Mouse (Mus musculus): ENCODE results near the gene March10. TPM values are rescaled to one million over a fixed set of nuclear protein-coding genes. Genes with fewer than 3 reads are reported as not detected.

March10 gene
- polyA plus RNA-seq, 1 experiment from 2014 or later: not detected

- Histone ChIP-seq H3K9ac (no peak overlapping the region), H3K27ac (no peak overlapping the region), H3K4me1 (peaks cover 19% of the 10 kb centered on the region), H3K4me3 (no peak overlapping the region), H3K9me3 (no peaks in the 10 kb centered on the region), H3K36me3 (no peaks in the 10 kb centered on the region), H3K27me3 (0 out of 2 replicates have a peak, but pooled peaks cover 12% of the 10 kb centered on the region), H3K4me2 (replicated peaks) (no peak overlapping the region)
- ATAC-seq (ENCODE audit: low FRiP score, low read depth): no peak
- WGBS: 64% methylated on average over 5 of the region's 5 CpGs
Observed at GRCm38 (mm10) chr11:105459900-105460299, 3.4 kb upstream of the March10 start.

GRCm38 (mm10) chr11:105457041-105457440 is 506 bp upstream of the March10 start:
- peaks cover 19% of the 10 kb centered on the region for H3K4me1 ChIP-seq
- H3K4me2 ChIP-seq (replicated peaks): peak overlapping the region; percentile 93
- no peak overlapping the region for H3K27ac ChIP-seq
- H3K36me3 ChIP-seq: no peaks in the 10 kb centered on the region
- H3K9ac ChIP-seq: no peak overlapping the region
- H3K4me3 ChIP-seq: peak overlapping the region; percentile 54
- no peaks in the 10 kb centered on the region for H3K9me3 ChIP-seq
- 60% methylated on average over 7 of the region's 7 CpGs for WGBS
- ATAC-seq (ENCODE audit: low FRiP score, low read depth): no peak
- H3K27me3 ChIP-seq: 0 out of 2 replicates have a peak, but pooled peaks cover 12% of the 10 kb centered on the region

GRCm38 (mm10) chr11:105455118-105455517 is 1.4 kb downstream of the March10 start:
- WGBS: 89% methylated on average over 5 of the region's 5 CpGs
- ATAC-seq (ENCODE audit: low FRiP score, low read depth): no peak
- Histone ChIP-seq H3K36me3 (no peaks in the 10 kb centered on the region), H3K4me1 (peaks cover 19% of the 10 kb centered on the region), H3K4me2 (replicated peaks) (no peak overlapping the region), H3K9me3 (no peaks in the 10 kb centered on the region), H3K27ac (no peak overlapping the region), H3K4me3 (no peak overlapping the region), H3K27me3 (0 out of 2 replicates have a peak, but pooled peaks cover 12% of the 10 kb centered on the region), H3K9ac (no peak overlapping the region)

- no peak overlapping the region for H3K27ac ChIP-seq
- H3K4me3 ChIP-seq: no peak overlapping the region
- H3K27me3 ChIP-seq: 0 out of 2 replicates have a peak, but pooled peaks cover 12% of the 10 kb centered on the region
- peaks cover 18% of the 10 kb centered on the region for H3K4me1 ChIP-seq
- H3K4me2 ChIP-seq (replicated peaks): no peak overlapping the region
- H3K36me3 ChIP-seq: no peaks in the 10 kb centered on the region
- ATAC-seq (ENCODE audit: low FRiP score, low read depth): no peak
- no peak overlapping the region for H3K9ac ChIP-seq
- H3K9me3 ChIP-seq: no peaks in the 10 kb centered on the region
- WGBS: 83% methylated on average over 4 of the region's 4 CpGs
Observed at GRCm38 (mm10) chr11:105453084-105453483, 3.5 kb downstream of the March10 start.

- H3K4me1 ChIP-seq: peaks cover 15% of the 10 kb centered on the region
- no peak overlapping the region for H3K4me2 ChIP-seq (replicated peaks)
- H3K27ac ChIP-seq: no peak overlapping the region
- WGBS: 85% methylated on average over 4 of the region's 4 CpGs
- H3K36me3 ChIP-seq: no peaks in the 10 kb centered on the region
- H3K9ac ChIP-seq: no peak overlapping the region
- ATAC-seq (ENCODE audit: low FRiP score, low read depth): no peak
- no peak overlapping the region for H3K4me3 ChIP-seq
- H3K27me3 ChIP-seq: 0 out of 2 replicates have a peak, but pooled peaks cover 10% of the 10 kb centered on the region
- no peaks in the 10 kb centered on the region for H3K9me3 ChIP-seq
Observed at GRCm38 (mm10) chr11:105452504-105452903, 4.0 kb downstream of the March10 start.

GRCm38 (mm10) chr11:105451553-105452135 is 4.9 kb downstream of the March10 start:
- 0 out of 2 replicates have a peak, but pooled peaks cover 5% of the 10 kb centered on the region for H3K27me3 ChIP-seq

GRCm38 (mm10) chr11:105449581-105450315 is 6.8 kb downstream of the March10 start:
- no peaks in the 10 kb centered on the region for H3K27me3 ChIP-seq
- H3K27ac ChIP-seq: no peak overlapping the region
- no peaks in the 10 kb centered on the region for H3K36me3 ChIP-seq
- H3K9me3 ChIP-seq: no peaks in the 10 kb centered on the region
- no peak overlapping the region for H3K4me3 ChIP-seq
- peaks cover 3% of the 10 kb centered on the region; the same call in 1 of the 2 replicates for H3K4me1 ChIP-seq
- no peak overlapping the region for H3K4me2 ChIP-seq (replicated peaks)
- 68% methylated on average over 12 of the region's 12 CpGs for WGBS
- H3K9ac ChIP-seq: no peak overlapping the region
- ATAC-seq (ENCODE audit: low FRiP score, low read depth): no peak

More at GRCm38 (mm10) chr11:105451553-105452135, 4.9 kb downstream of the March10 start:
- H3K4me1 ChIP-seq: peaks cover 7% of the 10 kb centered on the region
- no peak overlapping the region for H3K4me3 ChIP-seq
- no peak overlapping the region for H3K27ac ChIP-seq
- WGBS: 63% methylated on average over 7 of the region's 7 CpGs
- no peak for ATAC-seq (ENCODE audit: low FRiP score, low read depth)
- no peak overlapping the region for H3K9ac ChIP-seq
- H3K36me3 ChIP-seq: no peaks in the 10 kb centered on the region
- H3K9me3 ChIP-seq: no peaks in the 10 kb centered on the region
- H3K4me2 ChIP-seq (replicated peaks): no peak overlapping the region

- H3K27ac ChIP-seq: no peak overlapping the region
- no peaks in the 10 kb centered on the region for H3K9me3 ChIP-seq
- H3K4me1 ChIP-seq: peaks cover 9% of the 10 kb centered on the region
- no peak overlapping the region for H3K9ac ChIP-seq
- ATAC-seq (ENCODE audit: low FRiP score, low read depth): no peak
- no peaks in the 10 kb centered on the region for H3K36me3 ChIP-seq
- H3K4me2 ChIP-seq (replicated peaks): no peak overlapping the region
- WGBS: 84% methylated on average over 6 of the region's 6 CpGs
- H3K27me3 ChIP-seq: no peaks in the 10 kb centered on the region
- H3K4me3 ChIP-seq: no peak overlapping the region
Observed at GRCm38 (mm10) chr11:105447661-105448060, 8.9 kb downstream of the March10 start.

GRCm38 (mm10) chr11:105446221-105446620 is 10.3 kb downstream of the March10 start:
- WGBS: 81% methylated on average over 5 of the region's 5 CpGs
- no peaks in the 10 kb centered on the region for H3K36me3 ChIP-seq
- H3K9ac ChIP-seq: no peak overlapping the region
- no peaks in the 10 kb centered on the region for H3K27me3 ChIP-seq
- H3K4me3 ChIP-seq: no peak overlapping the region
- no peak overlapping the region for H3K4me2 ChIP-seq (replicated peaks)
- no peak for ATAC-seq (ENCODE audit: low FRiP score, low read depth)
- no peaks in the 10 kb centered on the region for H3K9me3 ChIP-seq
- peaks cover 13% of the 10 kb centered on the region for H3K4me1 ChIP-seq
- no peak overlapping the region for H3K27ac ChIP-seq

GRCm38 (mm10) chr11:105445741-105446140 is 10.8 kb downstream of the March10 start:
- no peak for ATAC-seq (ENCODE audit: low FRiP score, low read depth)
- H3K4me2 ChIP-seq (replicated peaks): no peak overlapping the region
- 57% methylated on average over 5 of the region's 5 CpGs for WGBS

GRCm38 (mm10) chr11:105444929-105445328 is 11.6 kb downstream of the March10 start:
- H3K4me2 ChIP-seq (replicated peaks): no peak overlapping the region
- H3K9me3 ChIP-seq: no peaks in the 10 kb centered on the region
- 74% methylated on average over 6 of the region's 6 CpGs for WGBS
- H3K4me1 ChIP-seq: peaks cover 13% of the 10 kb centered on the region
- no peak for ATAC-seq (ENCODE audit: low FRiP score, low read depth)
- no peak overlapping the region for H3K4me3 ChIP-seq
- H3K27me3 ChIP-seq: no peaks in the 10 kb centered on the region
- H3K36me3 ChIP-seq: no peaks in the 10 kb centered on the region
- no peak overlapping the region for H3K9ac ChIP-seq
- no peak overlapping the region for H3K27ac ChIP-seq

More at GRCm38 (mm10) chr11:105445741-105446140, 10.8 kb downstream of the March10 start:
- H3K9ac ChIP-seq: no peak overlapping the region
- no peaks in the 10 kb centered on the region for H3K27me3 ChIP-seq
- H3K9me3 ChIP-seq: no peaks in the 10 kb centered on the region
- no peak overlapping the region for H3K4me3 ChIP-seq
- peaks cover 13% of the 10 kb centered on the region for H3K4me1 ChIP-seq
- no peak overlapping the region for H3K27ac ChIP-seq
- no peaks in the 10 kb centered on the region for H3K36me3 ChIP-seq

GRCm38 (mm10) chr11:105443505-105443904 is 13.0 kb downstream of the March10 start:
- Histone ChIP-seq H3K27me3 (no peaks in the 10 kb centered on the region), H3K27ac (no peak overlapping the region), H3K9me3 (no peaks in the 10 kb centered on the region), H3K4me1 (peaks cover 13% of the 10 kb centered on the region), H3K36me3 (no peaks in the 10 kb centered on the region), H3K4me3 (no peak overlapping the region), H3K4me2 (replicated peaks) (no peak overlapping the region), H3K9ac (no peak overlapping the region)
- 28% methylated on average over 5 of the region's 5 CpGs for WGBS
- no peak for ATAC-seq (ENCODE audit: low FRiP score, low read depth)
